Mouse (Mus musculus) testis, adult 2 months (tissue): ENCODE measurements around the gene Plcg2.

ENCODE experiments used
- CTCF ChIP-seq: fragments of 200-500 bp; IDR thresholded peaks from 2 replicates; pipeline ENCODE4 v1.5.1; 2012; ENCODE audit warnings: low read depth, mild to moderate bottlenecking, inconsistent platforms, low read length, moderate library complexity; ENCODE audit not compliant: control insufficient read depth, insufficient read depth, insufficient replicate concordance
- POLR2A ChIP-seq: fragments of 200-500 bp; IDR thresholded peaks from 2 replicates; pipeline ENCODE4 v1.6.1; 2012; ENCODE audit warnings: low read depth, mild to moderate bottlenecking, inconsistent platforms, low read length, moderate library complexity; ENCODE audit not compliant: control insufficient read depth

- TF ChIP-seq CTCF (no peak), POLR2A (no peak)
Measured at GRCm38 (mm10) chr8:117561735-117562361, 63.8 kb downstream of the Plcg2 start.
